Mouse (Mus musculus) MN1 (cell line): ENCODE measurements around the gene Garem2.

ENCODE experiments used
- DNase-seq: peaks from one replicate; pipeline ENCODE4 v3.0.0-alpha.2; 2016; ENCODE audit warnings: low spot score

Garem2 gene

GRCm38 (mm10) chr5:30111771-30112170, 6.8 kb downstream of the Garem2 start:
- DNase-seq, result peak; percentile 16

- no peak for DNase-seq
Measured at GRCm38 (mm10) chr5:30112533-30113068, 7.6 kb downstream of the Garem2 start.

GRCm38 (mm10) chr5:30113881-30114760, 9.2 kb downstream of the Garem2 start:
- DNase-seq, result no peak

- no peak for DNase-seq
Measured at GRCm38 (mm10) chr5:30114761-30115140, 9.8 kb downstream of the Garem2 start.

GRCm38 (mm10) chr5:30115718-30116117, 10.8 kb downstream of the Garem2 start:
- DNase-seq, result no peak

GRCm38 (mm10) chr5:30118018-30118417, 13.1 kb downstream of the Garem2 start:
- no peak for DNase-seq

- no peak for DNase-seq
Measured at GRCm38 (mm10) chr5:30119163-30119562, 14.2 kb downstream of the Garem2 start.

GRCm38 (mm10) chr5:30120106-30120505, 15.1 kb downstream of the Garem2 start:
- no peak for DNase-seq

GRCm38 (mm10) chr5:30122481-30122880, 17.5 kb downstream of the Garem2 start:
- no peak for DNase-seq

- peak; percentile 38 for DNase-seq
Measured at GRCm38 (mm10) chr5:30125587-30125986, 20.6 kb downstream of the Garem2 start.

GRCm38 (mm10) chr5:30126756-30127155, 21.8 kb downstream of the Garem2 start:
- peak; percentile 71 for DNase-seq

- no peak for DNase-seq
Measured at GRCm38 (mm10) chr5:30127921-30128597, 23.1 kb downstream of the Garem2 start.

- DNase-seq, result no peak
Measured at GRCm38 (mm10) chr5:30128680-30129079, 23.7 kb downstream of the Garem2 start.

GRCm38 (mm10) chr5:30131246-30131645, 26.3 kb downstream of the Garem2 start:
- no peak for DNase-seq

- DNase-seq, result no peak
Measured at GRCm38 (mm10) chr5:30132173-30132572, 27.2 kb downstream of the Garem2 start.

GRCm38 (mm10) chr5:30135711-30136231, 30.8 kb downstream of the Garem2 start:
- DNase-seq, result no peak

- DNase-seq, result no peak
Measured at GRCm38 (mm10) chr5:30137271-30137670, 32.3 kb downstream of the Garem2 start.

- DNase-seq, result no peak
Measured at GRCm38 (mm10) chr5:30138193-30138592, 33.2 kb downstream of the Garem2 start.

- no peak for DNase-seq
Measured at GRCm38 (mm10) chr5:30146526-30146925, 41.6 kb downstream of the Garem2 start.

- DNase-seq, result no peak
Measured at GRCm38 (mm10) chr5:30148133-30148920, 43.4 kb downstream of the Garem2 start.

GRCm38 (mm10) chr5:30152007-30152406, 47.0 kb downstream of the Garem2 start:
- no peak for DNase-seq

GRCm38 (mm10) chr5:30152413-30152812, 47.5 kb downstream of the Garem2 start:
- no peak for DNase-seq
